Mouse (Mus musculus) ES-Bruce4 (cell line): ENCODE measurements around the gene Mon1a. TPM values are rescaled to one million over a fixed set of nuclear protein-coding genes. Genes with fewer than 3 reads are reported as not detected.

Experiments used
- H3K27ac ChIP-seq: 2 replicates; pipeline ENCODE4 v1.5.1; 2012; ENCODE audit warnings: low read length, inconsistent platforms; ENCODE audit not compliant: insufficient read depth
- H3K27me3 ChIP-seq: 2 replicates; pipeline ENCODE4 v1.6.1; 2012; ENCODE audit warnings: mild to moderate bottlenecking, low read length, inconsistent platforms; ENCODE audit not compliant: control insufficient read depth, poor library complexity, insufficient read depth, severe bottlenecking
- H3K36me3 ChIP-seq: 2 replicates; pipeline ENCODE4 v1.6.1; 2012; ENCODE audit warnings: inconsistent platforms, mild to moderate bottlenecking, low read length, moderate library complexity; ENCODE audit not compliant: control insufficient read depth, poor library complexity, insufficient read depth, severe bottlenecking
- H3K4me1 ChIP-seq: one replicate; pipeline ENCODE4 v1.8.1; 2011; ENCODE audit warnings: low read length; ENCODE audit not compliant: control insufficient read depth, insufficient read depth
- H3K4me3 ChIP-seq: 2 replicates; pipeline ENCODE4 v1.5.1; 2011; ENCODE audit warnings: low read depth, mild to moderate bottlenecking, low read length
- H3K9ac ChIP-seq: 2 replicates; pipeline ENCODE4 v1.6.1; 2012; ENCODE audit warnings: low read depth, mild to moderate bottlenecking, inconsistent platforms; ENCODE audit not compliant: poor library complexity, severe bottlenecking
- H3K9me3 ChIP-seq: replicated peaks from 2 replicates; pipeline ENCODE4 v1.6.1; 2012; ENCODE audit warnings: mild to moderate bottlenecking, low read length, inconsistent platforms; ENCODE audit not compliant: control insufficient read depth, poor library complexity, insufficient read depth, severe bottlenecking
- CTCF ChIP-seq: IDR thresholded peaks from one replicate; pipeline ENCODE4 v1.8.1; 2011; ENCODE audit warnings: low read depth, low read length
- EP300 ChIP-seq: IDR thresholded peaks from 2 replicates; pipeline ENCODE4 v1.6.1; 2011; ENCODE audit warnings: low read depth, low read length; ENCODE audit not compliant: insufficient read depth
- POLR2A ChIP-seq: IDR thresholded peaks from one replicate; pipeline ENCODE4 v1.8.1; 2011; ENCODE audit warnings: low read length; ENCODE audit not compliant: insufficient read depth
- polyA plus RNA-seq: library from polyadenylated mRNA; stranded (reverse); fragments of >200 nt; gene quantifications from 2 replicates; pipeline ENCODE4 v1.2.4, GENCODE M21; 2011; ENCODE audit warnings: low read depth; ENCODE audit not compliant: missing spikeins, insufficient read depth, insufficient read length

Mon1a gene
- polyA plus RNA-seq, 1 experiment: 4.2 TPM

DNA sequence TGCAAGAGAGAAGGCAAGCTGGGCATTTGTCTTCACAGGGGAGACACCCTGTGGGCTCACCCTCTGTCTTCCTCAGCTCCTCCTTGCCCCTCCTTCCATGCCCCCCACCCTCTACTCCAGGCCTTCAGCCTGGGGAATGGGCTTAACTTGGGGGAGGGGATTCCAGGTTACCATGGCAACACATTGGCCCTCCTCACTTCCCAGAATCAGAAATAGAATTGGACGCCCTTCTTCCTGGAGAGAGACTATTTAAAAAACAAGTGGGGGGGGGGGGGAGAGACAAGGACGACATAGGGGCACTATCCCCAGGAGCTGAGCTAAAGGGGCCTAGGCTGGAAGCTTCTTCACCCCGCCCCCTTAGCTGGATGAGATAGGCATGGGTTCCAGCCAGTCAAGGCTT, 37.3 kb downstream of the Mon1a start:
- Histone ChIP-seq H3K27ac (no peak overlapping the region), H3K9ac (no peak overlapping the region)
- TF ChIP-seq POLR2A (no peak), EP300 (no peak), CTCF (no peak)

DNA sequence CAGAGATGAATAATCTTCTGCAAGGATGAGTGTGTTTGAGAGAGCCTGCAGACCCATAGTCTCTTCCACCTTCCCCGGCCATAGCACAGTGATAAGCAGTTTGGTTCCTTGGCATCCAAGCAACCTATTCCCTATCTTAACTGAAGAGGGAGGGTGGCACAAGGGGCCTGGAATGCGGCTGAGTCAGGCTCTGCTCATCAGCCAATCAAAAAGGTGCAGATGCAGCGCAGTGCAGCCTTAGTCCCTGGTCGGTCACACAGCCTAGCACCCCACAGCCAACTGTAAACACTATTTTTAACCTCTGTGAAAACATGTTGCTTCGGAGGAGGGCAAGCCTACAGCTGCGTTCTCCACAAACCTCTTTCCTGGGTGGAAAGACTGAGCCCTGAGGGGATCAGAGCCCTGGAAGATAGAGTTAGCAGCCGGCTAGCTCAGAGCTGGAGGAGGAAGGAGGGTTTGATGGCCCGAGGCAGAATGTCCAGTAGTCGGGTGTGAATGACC, 39.0 kb downstream of the Mon1a start:
- TF ChIP-seq POLR2A (no peak), CTCF (no peak), EP300 (no peak)
- Histone ChIP-seq H3K4me1 (no peaks in the 10 kb centered on the region), H3K27ac (no peak overlapping the region), H3K9me3 (no peaks in the 10 kb centered on the region), H3K36me3 (no peaks in the 10 kb centered on the region), H3K4me3 (no peak overlapping the region), H3K27me3 (no peaks in the 10 kb centered on the region), H3K9ac (no peak overlapping the region)

More for the DNA sequence above, 37.3 kb downstream of the Mon1a start:
- H3K4me1 ChIP-seq: no peaks in the 10 kb centered on the region
- no peaks in the 10 kb centered on the region for H3K9me3 ChIP-seq
- H3K36me3 ChIP-seq: no peaks in the 10 kb centered on the region
- no peaks in the 10 kb centered on the region for H3K27me3 ChIP-seq
- H3K4me3 ChIP-seq: no peak overlapping the region

DNA sequence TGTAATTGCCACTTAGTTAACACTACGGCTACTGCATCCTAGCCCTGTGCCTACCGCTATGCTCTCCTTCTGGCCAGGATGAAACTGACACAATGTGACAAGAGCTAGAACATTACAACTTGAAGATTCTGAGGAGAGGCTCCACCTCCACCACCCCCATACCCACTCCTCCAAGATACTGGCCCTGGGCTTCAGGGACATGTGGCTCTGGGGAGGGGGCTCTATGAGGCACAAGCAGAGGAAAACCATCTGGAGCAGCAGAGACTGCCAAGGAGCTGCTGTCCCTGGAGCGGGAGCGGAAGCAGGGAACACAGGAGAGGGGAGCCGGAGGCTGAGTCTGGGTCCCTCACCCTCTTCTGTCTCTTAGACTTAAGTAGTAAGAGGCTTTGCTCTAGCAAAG, 39.8 kb downstream of the Mon1a start:
- TF ChIP-seq EP300: no peak
- no peak for TF ChIP-seq CTCF
- no peak for TF ChIP-seq POLR2A
- H3K9ac ChIP-seq: no peak overlapping the region
- no peaks in the 10 kb centered on the region for H3K9me3 ChIP-seq
- H3K4me3 ChIP-seq: no peak overlapping the region
- H3K4me1 ChIP-seq: no peaks in the 10 kb centered on the region
- no peaks in the 10 kb centered on the region for H3K36me3 ChIP-seq
- no peak overlapping the region for H3K27ac ChIP-seq
- no peaks in the 10 kb centered on the region for H3K27me3 ChIP-seq

DNA sequence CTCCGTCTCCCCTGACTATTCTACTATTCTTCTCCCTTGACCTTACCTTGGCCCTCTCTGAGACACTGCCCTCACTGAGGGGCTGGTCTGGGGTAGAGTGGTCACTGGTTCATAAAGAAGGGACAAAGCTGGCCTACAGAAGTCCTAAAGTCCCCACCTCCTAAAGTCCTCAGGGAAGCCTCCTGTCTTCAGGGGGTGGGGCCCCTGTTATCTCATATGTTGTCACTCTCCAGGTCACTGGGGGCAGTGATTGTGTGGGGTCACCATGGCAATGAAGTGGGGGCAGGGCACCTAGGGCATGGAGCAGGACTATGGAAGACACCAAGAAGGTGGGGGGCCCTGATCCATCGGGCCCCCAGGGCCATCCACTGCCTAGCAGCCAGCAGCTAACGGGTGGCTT, 40.2 kb downstream of the Mon1a start, which contains the start of gene Actl11:
Gene Actl11, plus strand, starts transcription at position 301 of the 400 bp plus-strand sequence.
- TF ChIP-seq CTCF: no peak
- no peak for TF ChIP-seq POLR2A
- no peak for TF ChIP-seq EP300
- H3K36me3 ChIP-seq: no peaks in the 10 kb centered on the region
- H3K9ac ChIP-seq: no peak within 1 kb of the TSS
- no peaks in the 10 kb centered on the region for H3K27me3 ChIP-seq
- H3K27ac ChIP-seq: no peak within 1 kb of the TSS
- no peaks in the 10 kb centered on the region for H3K9me3 ChIP-seq
- no peaks in the 10 kb centered on the region for H3K4me1 ChIP-seq
- no peak within 1 kb of the TSS for H3K4me3 ChIP-seq

DNA sequence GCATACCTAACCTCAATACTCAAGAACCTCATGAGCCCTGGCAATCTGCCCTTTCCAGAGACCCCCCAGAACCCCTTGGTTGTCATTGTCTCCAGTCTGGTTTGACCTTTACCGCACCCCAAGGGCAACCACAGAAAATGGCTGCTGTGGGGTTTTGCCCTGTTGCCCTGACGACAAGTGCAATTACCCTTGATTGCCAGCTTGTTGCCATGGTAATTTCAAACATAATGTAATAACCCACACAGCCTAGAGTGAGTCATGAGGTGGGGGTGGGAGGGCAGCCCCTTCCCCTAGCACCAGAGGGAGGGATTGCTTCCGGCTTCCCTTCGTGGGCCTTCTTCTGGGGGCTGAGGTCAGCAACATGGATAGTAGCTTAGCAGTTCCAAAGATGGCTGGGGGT, 44.3 kb downstream of the Mon1a start:
- Histone ChIP-seq H3K9ac (no peak overlapping the region), H3K36me3 (no peaks in the 10 kb centered on the region), H3K4me1 (no peaks in the 10 kb centered on the region), H3K27ac (no peak overlapping the region), H3K27me3 (no peaks in the 10 kb centered on the region), H3K4me3 (no peak overlapping the region), H3K9me3 (no peaks in the 10 kb centered on the region)
- TF ChIP-seq CTCF (no peak), EP300 (no peak)

DNA sequence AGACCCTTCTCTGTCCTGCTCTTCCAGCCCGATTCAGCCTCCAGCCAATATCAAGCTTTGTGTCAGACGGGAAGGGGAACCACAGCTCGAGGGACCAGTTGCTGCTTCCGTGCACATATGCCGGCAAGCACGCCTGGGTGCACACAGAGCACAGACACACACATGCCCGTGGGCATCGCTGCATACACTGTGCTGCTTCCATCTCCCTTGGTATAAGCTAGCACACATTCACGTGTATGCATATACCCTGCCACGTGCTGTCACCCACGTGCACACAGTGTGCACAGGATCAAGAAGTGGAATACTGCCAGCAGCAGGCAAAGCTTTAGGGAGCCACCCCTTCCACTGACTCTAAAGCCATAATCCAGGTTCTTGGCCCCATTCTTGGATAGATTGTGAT, 46.2 kb downstream of the Mon1a start:
- Histone ChIP-seq H3K36me3 (no peaks in the 10 kb centered on the region), H3K4me3 (no peak overlapping the region), H3K9ac (no peak overlapping the region), H3K27me3 (no peaks in the 10 kb centered on the region), H3K27ac (no peak overlapping the region), H3K9me3 (no peaks in the 10 kb centered on the region), H3K4me1 (no peaks in the 10 kb centered on the region)
- no peak for TF ChIP-seq POLR2A
- TF ChIP-seq EP300: no peak
- no peak for TF ChIP-seq CTCF
